Mouse (Mus musculus): ENCODE results near the gene Tpi1. TPM values are rescaled to one million over a fixed set of nuclear protein-coding genes. Genes with fewer than 3 reads are reported as not detected.
A peak's percentile ranks its signal among the peaks of the same experiment; 100 is the strongest.
"Not testable (repeated sequence)": the region's sequence is repeated elsewhere in the genome, so short reads cannot be mapped to it uniquely, and the experiment has no call there.

Gene Tpi1
- polyA plus RNA-seq, 1 experiment from 2014 or later, result 405 TPM

GRCm38 (mm10) chr6:124807366-124807765 is 6.7 kb downstream of the Tpi1 start:
- no peak overlapping the region; the same call in 1 of the 2 replicates for H3K4me2 ChIP-seq
- ATAC-seq (ENCODE audit: insufficient read depth), result no peak
- WGBS (ENCODE audit: insufficient replicate concordance), result 73% methylated on average over 4 of the region's 4 CpGs
- no peaks in the 10 kb centered on the region for H3K27me3 ChIP-seq
- no peak overlapping the region for H3K9ac ChIP-seq
- no peaks in the 10 kb centered on the region for H3K9me3 ChIP-seq (replicated peaks)
- H3K4me1 ChIP-seq (replicated peaks), result peaks cover 82% of the 10 kb centered on the region
- peaks cover 25% of the 10 kb centered on the region for H3K36me3 ChIP-seq (replicated peaks)
- H3K27ac ChIP-seq (replicated peaks), result peak overlapping the region; percentile 91; the same call in 1 of the 2 replicates
- no peak overlapping the region for H3K4me3 ChIP-seq (replicated peaks)

GRCm38 (mm10) chr6:124806446-124807140 is 7.5 kb downstream of the Tpi1 start:
- H3K9ac ChIP-seq, result no peak overlapping the region
- peak overlapping the region; percentile 60; the same call in 1 of the 2 replicates for H3K4me3 ChIP-seq (replicated peaks)

GRCm38 (mm10) chr6:124805341-124806321 is 8.5 kb downstream of the Tpi1 start:
- H3K4me3 ChIP-seq (replicated peaks), result peak overlapping the region; percentile 60
- peak overlapping the region; percentile 52; the same call in 1 of the 2 replicates for H3K9ac ChIP-seq
- H3K36me3 ChIP-seq (replicated peaks), result peaks cover 9% of the 10 kb centered on the region; the same call in 1 of the 2 replicates
- peak overlapping the region; percentile 82 for H3K27ac ChIP-seq (replicated peaks)
- 3% methylated on average over 34 of the region's 34 CpGs for WGBS (ENCODE audit: insufficient replicate concordance)
- H3K27me3 ChIP-seq, result no peaks in the 10 kb centered on the region
- peak; percentile 56 for ATAC-seq (ENCODE audit: insufficient read depth)
- peaks cover 70% of the 10 kb centered on the region for H3K4me1 ChIP-seq (replicated peaks)
- no peaks in the 10 kb centered on the region for H3K9me3 ChIP-seq (replicated peaks)
- peak overlapping the region; percentile 91 for H3K4me2 ChIP-seq

More at GRCm38 (mm10) chr6:124806446-124807140, 7.5 kb downstream of the Tpi1 start:
- H3K9me3 ChIP-seq (replicated peaks), result no peaks in the 10 kb centered on the region
- H3K36me3 ChIP-seq (replicated peaks), result peaks cover 17% of the 10 kb centered on the region
- no peak for ATAC-seq (ENCODE audit: insufficient read depth)
- peak overlapping the region; percentile 91 for H3K4me2 ChIP-seq
- H3K27me3 ChIP-seq, result no peaks in the 10 kb centered on the region
- peaks cover 75% of the 10 kb centered on the region for H3K4me1 ChIP-seq (replicated peaks)
- 72% methylated on average over 7 of the region's 7 CpGs for WGBS (ENCODE audit: insufficient replicate concordance)
- H3K27ac ChIP-seq (replicated peaks), result peak overlapping the region; percentile 82

GRCm38 (mm10) chr6:124804341-124804740 is 9.8 kb downstream of the Tpi1 start:
- no peaks in the 10 kb centered on the region for H3K27me3 ChIP-seq
- no peaks in the 10 kb centered on the region for H3K36me3 ChIP-seq (replicated peaks)
- no peaks in the 10 kb centered on the region for H3K9me3 ChIP-seq (replicated peaks)
- ATAC-seq (ENCODE audit: insufficient read depth), result no peak
- H3K9ac ChIP-seq, result no peak overlapping the region
- no peak overlapping the region for H3K4me3 ChIP-seq (replicated peaks)
- 46% methylated on average over 3 of the region's 3 CpGs for WGBS (ENCODE audit: insufficient replicate concordance)
- H3K4me2 ChIP-seq, result no peak overlapping the region
- no peak overlapping the region for H3K27ac ChIP-seq (replicated peaks)
- H3K4me1 ChIP-seq (replicated peaks), result peaks cover 57% of the 10 kb centered on the region

- not testable (repeated sequence) for ATAC-seq (ENCODE audit: insufficient read depth); H3K36me3 ChIP-seq (replicated peaks); H3K9me3 ChIP-seq (replicated peaks); H3K4me2 ChIP-seq; H3K27ac ChIP-seq (replicated peaks); H3K27me3 ChIP-seq; H3K9ac ChIP-seq; H3K4me3 ChIP-seq (replicated peaks)
- 86% methylated on average over 4 of the region's 4 CpGs for WGBS (ENCODE audit: insufficient replicate concordance)
- peaks cover 52% of the 10 kb centered on the region for H3K4me1 ChIP-seq (replicated peaks)
Measured at GRCm38 (mm10) chr6:124803691-124804090, 10.4 kb downstream of the Tpi1 start.

- WGBS (ENCODE audit: insufficient replicate concordance), result 65% methylated on average over 3 of the region's 3 CpGs
- Histone ChIP-seq H3K4me3 (replicated peaks) (no peak overlapping the region), H3K9ac (no peak overlapping the region), H3K9me3 (replicated peaks) (no peaks in the 10 kb centered on the region), H3K4me2 (no peak overlapping the region), H3K27ac (replicated peaks) (no peak overlapping the region), H3K4me1 (replicated peaks) (peaks cover 46% of the 10 kb centered on the region), H3K27me3 (no peaks in the 10 kb centered on the region), H3K36me3 (replicated peaks) (no peaks in the 10 kb centered on the region)
- no peak for ATAC-seq (ENCODE audit: insufficient read depth)
Measured at GRCm38 (mm10) chr6:124803061-124803460, 11.0 kb downstream of the Tpi1 start.

GRCm38 (mm10) chr6:124802400-124802799 is 11.7 kb downstream of the Tpi1 start:
- ATAC-seq (ENCODE audit: insufficient read depth); H3K9ac ChIP-seq; H3K27me3 ChIP-seq; H3K36me3 ChIP-seq (replicated peaks); H3K9me3 ChIP-seq (replicated peaks): not testable (repeated sequence)
- WGBS (ENCODE audit: insufficient replicate concordance), result 7% methylated on average over 6 of the region's 9 CpGs
- Histone ChIP-seq H3K4me3 (replicated peaks) (peak overlapping the region; percentile 34; the same call in 1 of the 2 replicates), H3K4me1 (replicated peaks) (peaks cover 40% of the 10 kb centered on the region), H3K4me2 (peak overlapping the region; percentile 61), H3K27ac (replicated peaks) (peak overlapping the region; percentile 66; the same call in 1 of the 2 replicates)

GRCm38 (mm10) chr6:124796200-124796599 is 17.9 kb downstream of the Tpi1 start:
- Histone ChIP-seq H3K9ac (no peak overlapping the region), H3K4me1 (replicated peaks) (peaks cover 11% of the 10 kb centered on the region), H3K4me3 (replicated peaks) (no peak overlapping the region), H3K27me3 (no peaks in the 10 kb centered on the region), H3K27ac (replicated peaks) (0 out of 2 replicates have a peak overlapping the region, but pooled peaks have one; percentile 41), H3K4me2 (no peak overlapping the region), H3K9me3 (replicated peaks) (no peaks in the 10 kb centered on the region), H3K36me3 (replicated peaks) (no peaks in the 10 kb centered on the region)
- 70% methylated on average over 2 of the region's 2 CpGs for WGBS (ENCODE audit: insufficient replicate concordance)
- no peak for ATAC-seq (ENCODE audit: insufficient read depth)

GRCm38 (mm10) chr6:124795781-124796180 is 18.3 kb downstream of the Tpi1 start:
- Histone ChIP-seq H3K9ac (no peak overlapping the region), H3K27me3 (no peaks in the 10 kb centered on the region), H3K27ac (replicated peaks) (0 out of 2 replicates have a peak overlapping the region, but pooled peaks have one; percentile 41), H3K36me3 (replicated peaks) (no peaks in the 10 kb centered on the region), H3K4me3 (replicated peaks) (no peak overlapping the region), H3K9me3 (replicated peaks) (no peaks in the 10 kb centered on the region), H3K4me2 (no peak overlapping the region), H3K4me1 (replicated peaks) (peaks cover 11% of the 10 kb centered on the region)
- 78% methylated on average over 4 of the region's 4 CpGs for WGBS (ENCODE audit: insufficient replicate concordance)
- ATAC-seq (ENCODE audit: insufficient read depth), result no peak

- Histone ChIP-seq H3K9ac (no peak overlapping the region), H3K9me3 (replicated peaks) (no peaks in the 10 kb centered on the region), H3K4me2 (no peak overlapping the region), H3K27ac (replicated peaks) (no peak overlapping the region), H3K27me3 (no peaks in the 10 kb centered on the region), H3K4me1 (replicated peaks) (peaks cover 17% of the 10 kb centered on the region), H3K4me3 (replicated peaks) (no peak overlapping the region), H3K36me3 (replicated peaks) (no peaks in the 10 kb centered on the region)
- no peak for ATAC-seq (ENCODE audit: insufficient read depth)
- WGBS (ENCODE audit: insufficient replicate concordance), result 57% methylated on average over 3 of the region's 3 CpGs
Measured at GRCm38 (mm10) chr6:124791911-124792310, 22.2 kb downstream of the Tpi1 start.

- H3K9me3 ChIP-seq (replicated peaks), result no peaks in the 10 kb centered on the region
- H3K9ac ChIP-seq, result no peak overlapping the region
- H3K4me1 ChIP-seq (replicated peaks), result 0 out of 2 replicates have a peak, but pooled peaks cover 6% of the 10 kb centered on the region
- no peak for ATAC-seq (ENCODE audit: insufficient read depth)
- 64% methylated on average over 4 of the region's 4 CpGs for WGBS (ENCODE audit: insufficient replicate concordance)
- no peak overlapping the region for H3K4me2 ChIP-seq
- no peaks in the 10 kb centered on the region for H3K27me3 ChIP-seq
- no peaks in the 10 kb centered on the region for H3K36me3 ChIP-seq (replicated peaks)
- no peak overlapping the region for H3K27ac ChIP-seq (replicated peaks)
- no peak overlapping the region for H3K4me3 ChIP-seq (replicated peaks)
Measured at GRCm38 (mm10) chr6:124790121-124790520, 24.0 kb downstream of the Tpi1 start.

Data from liver, embryonic 15.5 days (tissue).